Mouse (Mus musculus): ENCODE results near the gene Osbpl9.

DNA sequence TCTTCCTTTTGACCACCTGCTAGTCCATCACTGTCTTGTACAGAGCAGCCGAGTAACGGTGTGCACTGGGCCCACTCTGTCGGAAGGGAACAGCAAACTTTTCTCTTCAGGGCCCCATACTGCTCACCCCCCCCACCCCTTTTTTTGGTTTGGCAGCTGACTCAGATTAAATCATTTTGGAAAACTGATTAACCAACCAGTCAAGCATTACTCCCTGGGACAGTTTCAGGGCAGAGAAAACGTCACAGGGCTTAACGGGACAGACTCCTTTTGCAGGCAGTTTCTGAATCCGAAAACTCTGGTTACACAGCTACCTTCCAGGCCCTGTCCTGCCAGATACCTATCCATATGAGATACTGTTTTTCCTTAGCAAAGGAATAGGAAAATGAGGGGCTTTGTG is 137.1 kb downstream of the Osbpl9 start:
- no peak for TF ChIP-seq CTCF (IDR thresholded peaks at IDR 0.05)
- TF ChIP-seq EP300 (IDR thresholded peaks at IDR 0.05; ENCODE audit: insufficient read depth, low read depth, low read length) = no peak
